Mouse (Mus musculus) olfactory bulb, adult 2 months (tissue): ENCODE measurements around the gene Med25. TPM values are rescaled to one million over a fixed set of nuclear protein-coding genes. Genes with fewer than 3 reads are reported as not detected.
A peak's percentile ranks its signal among the peaks of the same experiment; 100 is the strongest.

ENCODE experiments used
- H3K27ac ChIP-seq: fragments of 200-500 bp; 2 replicates; pipeline ENCODE4 v1.5.1; 2012; ENCODE audit warnings: low read depth, low read length; ENCODE audit not compliant: insufficient read depth
- H3K4me1 ChIP-seq: fragments of 200-500 bp; 2 replicates; pipeline ENCODE4 v1.6.1; 2012; ENCODE audit warnings: low read length; ENCODE audit not compliant: control insufficient read depth, insufficient read depth
- H3K4me3 ChIP-seq: fragments of 200-500 bp; 2 replicates; pipeline ENCODE4 v1.5.1; 2012; ENCODE audit warnings: mild to moderate bottlenecking, low read depth, low read length, moderate library complexity; ENCODE audit not compliant: insufficient read depth
- CTCF ChIP-seq: fragments of 200-500 bp; IDR thresholded peaks from 2 replicates; pipeline ENCODE4 v1.5.1; 2012; ENCODE audit warnings: low read depth, mild to moderate bottlenecking, low read length, moderate library complexity; ENCODE audit not compliant: insufficient read depth
- POLR2A ChIP-seq: fragments of 200-500 bp; IDR thresholded peaks from 2 replicates; pipeline ENCODE4 v1.6.1; 2012; ENCODE audit warnings: mild to moderate bottlenecking, low read depth, low read length, moderate library complexity; ENCODE audit not compliant: insufficient read depth
- WGBS: fragments of 180-500 bp; shearing (Covaris S2); methylation state at CpG from one replicate; pipeline ENCODE4 v1.1.7; 2018; 5-methylcytosine and 5-hydroxymethylcytosine counted together
- polyA plus RNA-seq: library from polyadenylated mRNA; stranded (reverse); fragments of >200 nt; gene quantifications from 2 replicates; pipeline ENCODE4 v1.2.4, GENCODE M21; 2012; ENCODE audit warnings: low replicate concordance; ENCODE audit not compliant: missing spikeins, insufficient read depth, insufficient read length

Med25 gene
- polyA plus RNA-seq, 1 experiment, result not detected

GRCm38 (mm10) chr7:44916881-44917280 is 24.4 kb upstream of the Med25 start:
- no peak overlapping the region for H3K4me3 ChIP-seq
- peak overlapping the region; percentile 85; the same call in 1 of the 2 replicates for H3K27ac ChIP-seq
- peaks cover 31% of the 10 kb centered on the region for H3K4me1 ChIP-seq
- WGBS, result 83% methylated on average over 4 of the region's 4 CpGs
- no peak for TF ChIP-seq CTCF
- no peak for TF ChIP-seq POLR2A

- TF ChIP-seq CTCF (no peak), POLR2A (no peak)
- no peak overlapping the region for H3K27ac ChIP-seq
- H3K4me3 ChIP-seq, result no peak overlapping the region
- H3K4me1 ChIP-seq, result peaks cover 28% of the 10 kb centered on the region
- 69% methylated on average over 6 of the region's 6 CpGs for WGBS
Measured at GRCm38 (mm10) chr7:44916191-44916590, 23.7 kb upstream of the Med25 start.

- peaks cover 31% of the 10 kb centered on the region for H3K4me1 ChIP-seq
- no peak overlapping the region for H3K27ac ChIP-seq
- TF ChIP-seq CTCF, result no peak
- no peak for TF ChIP-seq POLR2A
- whole genome bisulfite sequencing, result 87% methylated on average over 9 of the region's 9 CpGs
- no peak overlapping the region for H3K4me3 ChIP-seq
Measured at GRCm38 (mm10) chr7:44915314-44915713, 22.8 kb upstream of the Med25 start.

GRCm38 (mm10) chr7:44914396-44914795 is 21.9 kb upstream of the Med25 start:
- 62% methylated on average over 2 of the region's 2 CpGs for WGBS
- no peak for TF ChIP-seq POLR2A
- no peak for TF ChIP-seq CTCF
- H3K4me3 ChIP-seq, result no peak overlapping the region
- H3K27ac ChIP-seq, result no peak overlapping the region
- H3K4me1 ChIP-seq, result peaks cover 39% of the 10 kb centered on the region

GRCm38 (mm10) chr7:44908706-44909476 is 16.4 kb upstream of the Med25 start:
- WGBS, result 42% methylated on average over 15 of the region's 15 CpGs
- H3K27ac ChIP-seq, result peak overlapping the region; percentile 70
- H3K4me3 ChIP-seq, result no peak overlapping the region
- TF ChIP-seq CTCF, result no peak
- TF ChIP-seq POLR2A, result no peak
- peaks cover 47% of the 10 kb centered on the region for H3K4me1 ChIP-seq

GRCm38 (mm10) chr7:44905430-44905829 is 12.9 kb upstream of the Med25 start:
- peaks cover 52% of the 10 kb centered on the region for H3K4me1 ChIP-seq
- no peak overlapping the region for H3K4me3 ChIP-seq
- 75% methylated on average over 20 of the region's 20 CpGs for WGBS
- TF ChIP-seq CTCF (no peak), POLR2A (no peak)
- no peak overlapping the region for H3K27ac ChIP-seq

GRCm38 (mm10) chr7:44901230-44901722 is 8.8 kb upstream of the Med25 start:
- 27% methylated on average over 21 of the region's 21 CpGs for WGBS
- Histone ChIP-seq H3K4me1 (peaks cover 47% of the 10 kb centered on the region), H3K4me3 (0 out of 2 replicates have a peak overlapping the region, but pooled peaks have one; percentile 1), H3K27ac (no peak overlapping the region)
- TF ChIP-seq CTCF (no peak), POLR2A (no peak)

- Histone ChIP-seq H3K4me1 (peaks cover 44% of the 10 kb centered on the region), H3K4me3 (no peak overlapping the region), H3K27ac (no peak overlapping the region)
- WGBS, result 82% methylated on average over 11 of the region's 11 CpGs
- no peak for TF ChIP-seq POLR2A
- TF ChIP-seq CTCF, result no peak
Measured at GRCm38 (mm10) chr7:44900632-44901031, 8.1 kb upstream of the Med25 start.

GRCm38 (mm10) chr7:44898607-44899006 is 6.1 kb upstream of the Med25 start:
- no peak for TF ChIP-seq POLR2A
- Histone ChIP-seq H3K4me1 (peaks cover 32% of the 10 kb centered on the region), H3K27ac (no peak overlapping the region), H3K4me3 (no peak overlapping the region)
- WGBS, result 38% methylated on average over 19 of the region's 19 CpGs

GRCm38 (mm10) chr7:44896499-44896898 is 4.0 kb upstream of the Med25 start:
- Histone ChIP-seq H3K4me3 (peak overlapping the region; percentile 76), H3K27ac (peak overlapping the region; percentile 39), H3K4me1 (peaks cover 35% of the 10 kb centered on the region)
- no peak for TF ChIP-seq POLR2A
- no peak for TF ChIP-seq CTCF
- 12% methylated on average over 10 of the region's 10 CpGs for WGBS
